Mouse (Mus musculus) spleen, adult 10 weeks (tissue): Measurements from ENCODE around the gene Btbd35f25. TPM values are rescaled to one million over a fixed set of nuclear protein-coding genes. Genes with fewer than 3 reads are reported as not detected.

ENCODE experiments used
- polyA plus RNA-seq: library from polyadenylated mRNA; stranded (reverse); fragments of 350-450 nt; fragmentation: Illumina TruSeq; extraction: RNeasy Lipid Tissue Mini Kit (QIAGEN cat#74804); gene quantifications from one replicate; pipeline ENCODE4 v1.2.3, GENCODE M21; 2015; ENCODE audit warnings: low replicate concordance; ENCODE audit not compliant: insufficient read depth

The Btbd35f25 gene
- polyA plus RNA-seq, result not detected

GRCm38 (mm10) chrX:31717056-31717455 lies at the start of gene Btbd35f25:
Gene Btbd35f25 (minus strand): TSS chrX:31717156.

Other genes starting within 250 kb of the Btbd35f25 start
- not detected for gene Gm21883, start 142.9 kb downstream of the Btbd35f25 start, polyA plus RNA-seq
- not detected for gene Spin2e, start 98.2 kb downstream of the Btbd35f25 start, polyA plus RNA-seq
- gene Gm21637, start 244.9 kb upstream of the Btbd35f25 start, polyA plus RNA-seq, result not detected